Mouse (Mus musculus): Measurements from ENCODE around the gene Samd10. TPM values are rescaled to one million over a fixed set of nuclear protein-coding genes. Genes with fewer than 3 reads are reported as not detected.

Samd10 gene
- total RNA-seq, 2 experiments from 2014 or later, result 0.85 to 1.2 TPM

DNA sequence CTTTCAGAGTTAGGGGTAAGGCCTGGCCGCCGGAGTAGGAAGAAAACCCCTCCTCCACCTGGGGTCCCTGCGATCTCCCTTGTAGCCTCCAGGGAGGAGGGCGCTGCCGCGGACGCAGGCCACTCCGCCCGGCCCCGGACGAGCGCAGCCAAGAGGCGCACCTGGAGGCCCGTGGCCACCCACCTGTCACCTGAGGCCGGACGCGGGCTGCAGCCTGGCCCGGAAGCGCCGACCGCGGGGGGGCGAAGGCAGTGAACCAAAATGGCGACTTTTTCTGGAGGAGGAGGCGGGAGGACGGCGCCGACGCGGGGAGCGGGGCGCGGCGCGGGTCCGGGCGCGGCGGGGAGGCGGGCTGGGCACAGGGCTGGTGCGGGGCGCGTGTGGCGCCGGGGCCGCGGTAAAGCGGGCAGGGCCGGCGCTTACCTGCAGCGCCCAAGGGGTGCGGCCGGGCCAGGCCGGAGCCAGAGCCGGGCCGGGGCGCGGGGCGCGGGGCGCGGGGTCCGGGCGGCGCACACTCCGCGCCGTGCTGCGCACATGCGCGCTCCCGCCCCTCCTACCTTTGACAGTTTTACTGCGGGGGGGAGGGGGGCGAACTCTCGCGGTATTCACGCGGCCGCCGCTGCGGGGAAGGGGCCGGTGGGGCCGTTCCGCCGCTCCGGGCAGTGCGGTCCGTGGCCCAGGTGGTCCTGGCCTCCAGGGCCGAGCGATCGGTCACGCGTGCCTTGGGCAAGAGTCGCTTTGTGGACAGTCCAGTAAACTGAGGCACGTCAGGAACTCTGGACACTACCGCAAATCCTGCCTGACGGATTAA lies 6.6 kb downstream of the Samd10 start, which contains the start of gene Zfp512b:
Gene Zfp512b (minus strand): TSS at position 573 of the 811 bp plus-strand sequence.
- DNase-seq, result peak; percentile 74

DNA sequence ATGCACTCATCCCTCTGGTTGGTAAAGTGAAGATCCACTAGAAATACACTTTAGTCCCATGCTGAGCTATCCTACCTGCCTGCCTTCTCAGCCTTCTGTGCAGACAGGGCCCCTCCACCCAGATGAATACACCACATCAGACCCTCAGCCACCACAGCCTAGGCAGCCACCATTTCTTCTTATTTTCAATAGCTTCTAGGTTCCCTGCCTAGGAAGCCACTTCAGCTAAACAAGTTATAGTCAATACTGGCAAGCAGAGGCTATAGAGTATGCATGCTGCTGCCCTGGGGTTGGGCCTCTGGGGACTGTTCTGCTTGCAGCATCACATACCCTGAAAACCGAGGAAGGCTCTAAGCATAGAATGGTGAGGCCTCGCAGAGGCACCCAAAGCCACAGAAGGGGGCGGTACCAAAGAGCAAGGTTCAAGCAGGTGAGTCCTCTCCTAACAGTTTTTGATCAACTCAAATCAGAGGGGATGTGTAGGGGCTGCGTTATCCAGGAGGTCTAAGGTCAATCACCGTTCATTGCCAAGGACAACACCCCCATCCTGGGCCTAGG lies 7.4 kb downstream of the Samd10 start, which contains the start of gene Prpf6:
Gene Prpf6 (plus strand): TSS at position 341 of the 558 bp plus-strand sequence.
- DNase-seq, result no peak

DNA sequence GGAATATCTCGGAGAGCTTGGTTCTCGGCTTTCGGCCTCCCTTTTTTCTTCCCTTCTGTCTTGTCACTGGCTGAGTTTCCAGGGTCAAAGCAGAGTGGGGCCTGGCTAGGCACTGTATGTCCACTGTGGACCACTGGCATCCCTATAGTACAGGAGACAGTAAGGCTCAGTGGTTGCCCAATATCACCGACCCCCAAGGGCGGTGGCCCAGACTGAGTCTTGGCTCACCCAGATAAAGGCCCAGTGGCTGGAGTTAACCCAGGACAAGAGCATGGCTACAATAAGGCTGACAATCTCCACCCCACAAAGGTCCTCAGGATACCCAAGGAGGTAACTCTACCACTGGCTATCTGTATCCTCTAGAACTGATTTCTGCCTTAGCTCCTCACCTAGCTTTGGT lies 8.5 kb downstream of the Samd10 start:
- no peak for DNase-seq

GRCm38 (mm10) chr2:181589732-181590105 lies 9.3 kb downstream of the Samd10 start:
- DNase-seq, result no peak

GRCm38 (mm10) chr2:181589011-181589731 lies 9.8 kb downstream of the Samd10 start:
- DNase-seq, result no peak

GRCm38 (mm10) chr2:181588229-181588780 lies 10.7 kb downstream of the Samd10 start:
- no peak for DNase-seq

- no peak for DNase-seq
These were observed 11.2 kb downstream of the Samd10 start for GRCm38 (mm10) chr2:181587796-181588195.

DNA sequence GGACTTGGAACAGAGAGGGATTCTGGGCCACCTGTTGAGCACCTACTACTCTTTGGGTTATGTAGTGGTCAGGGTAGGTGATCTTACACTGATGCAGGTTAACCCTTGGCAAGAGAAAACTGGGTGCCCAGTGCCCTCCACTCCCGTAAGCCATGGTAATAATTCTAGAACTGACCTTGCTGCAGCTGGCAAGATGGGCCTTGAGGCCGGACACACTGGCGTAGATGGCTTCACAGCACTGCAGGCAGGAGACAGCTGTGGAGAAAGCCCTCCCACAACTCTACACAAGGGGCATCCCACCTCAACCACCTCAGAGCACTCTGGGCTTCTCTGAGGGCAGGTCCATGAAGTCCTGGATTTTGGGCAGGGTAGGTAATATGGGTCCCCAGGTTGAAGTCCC lies 12.9 kb downstream of the Samd10 start:
- DNase-seq, result no peak

- no peak for DNase-seq
These were observed 13.5 kb downstream of the Samd10 start for GRCm38 (mm10) chr2:181585506-181585905.

GRCm38 (mm10) chr2:181584411-181584942 lies 14.5 kb downstream of the Samd10 start, which contains the start of gene Uckl1:
Gene Uckl1 (minus strand): TSS chr2:181584892.
- DNase-seq, result no peak

DNA sequence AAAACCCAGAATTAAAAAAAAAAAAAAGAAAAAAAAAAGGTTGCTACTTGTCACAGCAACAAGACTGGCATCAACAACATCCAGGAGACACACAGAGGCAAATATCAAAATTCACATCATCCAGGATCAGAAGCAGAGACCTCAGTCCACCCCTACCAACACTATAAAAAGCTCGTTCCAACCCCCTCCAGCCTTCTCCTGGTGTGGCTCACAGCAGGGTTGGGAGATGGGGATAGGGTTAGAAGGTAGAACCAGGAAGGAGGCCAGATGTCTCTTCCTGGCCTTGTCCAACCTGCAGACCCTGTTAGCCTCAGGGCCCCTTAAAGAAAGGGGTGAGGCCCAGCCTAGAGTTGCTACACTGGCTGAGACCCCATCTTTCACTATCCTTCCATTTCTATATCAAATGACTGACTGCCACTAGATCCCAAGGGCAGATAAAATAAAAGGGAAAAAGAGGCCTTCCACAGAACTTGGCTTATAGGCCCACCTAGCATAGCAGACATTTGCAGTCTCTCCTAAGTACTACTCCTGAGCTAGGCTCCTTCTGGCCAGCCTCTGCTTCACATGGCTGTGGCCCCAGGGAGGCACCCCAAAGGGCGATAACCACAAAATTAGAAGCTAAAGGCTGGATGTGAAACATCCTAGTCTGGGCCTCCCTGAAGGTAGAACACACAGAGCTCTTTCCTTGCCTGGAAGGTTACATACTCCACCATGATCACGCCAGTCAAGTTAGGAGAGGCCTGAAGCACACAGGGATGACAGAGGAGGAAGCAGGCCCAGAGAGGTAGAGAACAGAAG lies 15.4 kb downstream of the Samd10 start:
- DNase-seq, result no peak

DNA sequence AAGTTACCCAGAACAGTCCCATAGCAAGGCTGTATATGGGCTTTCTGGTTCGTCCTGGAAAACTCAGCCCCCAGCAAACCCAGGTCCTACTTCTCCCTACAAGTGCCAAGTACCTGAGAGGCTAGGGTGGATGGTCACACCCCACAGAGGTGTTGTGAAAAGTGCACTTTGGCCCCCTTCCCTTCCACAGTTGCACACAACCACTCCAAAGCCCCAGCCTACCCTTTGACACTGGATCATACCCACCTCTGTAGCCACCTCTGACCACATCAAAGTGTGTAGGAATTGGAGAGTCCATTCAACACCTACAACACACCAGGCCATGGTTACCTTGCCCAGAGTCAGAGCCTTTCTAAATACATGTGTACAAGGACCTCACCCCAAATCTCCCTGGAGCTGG lies 16.1 kb downstream of the Samd10 start:
- no peak for DNase-seq

DNA sequence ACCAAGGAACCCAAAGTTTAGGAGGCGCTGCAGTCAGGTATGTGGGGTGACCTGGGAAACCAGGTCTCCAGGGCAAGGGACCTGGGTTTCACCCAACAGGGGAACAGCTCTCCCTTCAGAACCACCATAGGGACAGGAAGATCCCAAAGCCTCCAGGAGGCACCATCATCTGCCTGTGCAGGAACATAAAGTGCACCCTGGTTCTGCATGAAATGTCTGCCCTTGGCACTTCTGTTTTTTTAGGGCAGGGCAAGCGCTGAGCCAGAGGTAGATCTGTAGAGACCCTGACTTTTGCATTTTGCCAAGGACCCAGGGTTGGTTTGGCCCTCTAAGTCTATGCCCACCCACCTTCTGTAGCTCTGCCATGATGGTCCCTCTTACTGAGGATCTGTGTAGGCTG lies 16.7 kb downstream of the Samd10 start:
- peak; percentile 2 for DNase-seq

DNA sequence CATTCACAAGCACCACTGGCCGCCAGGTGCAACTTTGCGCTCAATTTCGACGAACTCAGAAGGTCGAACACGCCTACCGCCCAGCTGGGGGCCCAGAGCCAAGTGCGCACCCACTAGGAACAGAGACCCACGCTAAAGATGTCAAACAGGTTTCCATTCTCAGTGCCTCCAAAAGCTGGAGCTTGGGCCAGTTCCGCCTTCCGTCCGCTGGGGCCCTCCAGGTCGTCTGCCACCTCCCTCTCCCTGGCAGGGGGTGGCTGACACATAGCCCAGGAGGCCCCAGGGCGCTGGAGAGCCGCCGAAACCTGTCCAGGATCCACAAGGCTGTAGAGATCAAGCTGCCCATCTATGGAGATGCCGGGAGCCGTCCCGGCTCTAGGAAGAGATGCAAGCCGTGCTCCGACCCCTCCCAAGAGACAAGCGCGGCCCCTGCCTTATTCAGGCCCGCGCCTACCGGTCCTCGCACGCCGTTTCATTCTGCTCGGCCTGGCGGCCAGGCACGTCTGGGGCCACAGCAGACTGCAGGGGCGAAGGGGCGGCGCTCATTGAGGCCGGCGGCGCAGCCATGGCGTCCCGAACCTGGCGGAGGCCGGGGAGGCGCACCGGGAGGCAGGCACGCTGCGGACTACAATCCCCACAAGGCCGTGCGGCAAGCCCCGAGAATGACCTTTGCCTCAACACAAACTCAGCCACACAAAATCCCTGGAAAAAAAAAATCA lies 17.5 kb downstream of the Samd10 start:
- DNase-seq, result peak; percentile 85

GRCm38 (mm10) chr2:181581016-181581401 lies 18.0 kb downstream of the Samd10 start:
- peak; percentile 81 for DNase-seq

- DNase-seq, result no peak
These were observed 18.8 kb downstream of the Samd10 start for GRCm38 (mm10) chr2:181580131-181580772.

DNA sequence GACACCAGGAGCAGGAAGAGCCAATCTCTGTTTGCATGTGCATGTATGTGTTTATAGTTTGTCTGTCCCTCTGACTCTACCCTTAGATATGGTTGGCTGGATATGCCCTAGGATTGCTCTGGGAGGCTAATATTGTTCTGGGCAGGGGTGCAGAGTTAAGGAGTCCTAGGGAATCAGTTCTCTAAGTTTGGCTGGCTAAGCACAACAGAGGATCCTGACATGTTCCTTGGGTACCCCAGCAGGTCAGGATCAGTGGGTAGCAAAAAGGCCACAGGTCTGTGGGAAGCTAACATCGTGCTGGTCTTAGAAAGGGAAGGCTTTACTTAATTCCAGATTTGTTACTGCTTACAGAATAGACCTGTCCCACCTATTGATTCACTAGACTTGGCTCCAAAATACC lies 19.3 kb downstream of the Samd10 start:
- DNase-seq, result peak; percentile 1

GRCm38 (mm10) chr2:181578790-181579618 lies 20.0 kb downstream of the Samd10 start:
- peak; percentile 19 for DNase-seq

- peak; percentile 13 for DNase-seq
These were observed 20.9 kb downstream of the Samd10 start for GRCm38 (mm10) chr2:181577981-181578581.
